Mouse (Mus musculus): ENCODE results near the gene Ttc9.

- TF ChIP-seq POLR2AphosphoS5 (IDR thresholded peaks at IDR 0.05; ENCODE audit: insufficient replicate concordance, low read depth, low read length): no peak
- no peak for TF ChIP-seq CTCF (IDR thresholded peaks at IDR 0.05; ENCODE audit: low read depth, low read length)
- no peak for TF ChIP-seq TAL1 (conservative IDR thresholded peaks at IDR 0.05; ENCODE audit: low read depth, low read length)
- TF ChIP-seq GATA1 (IDR thresholded peaks at IDR 0.05; ENCODE audit: borderline replicate concordance, low read length): no peak
Measured at GRCm38 (mm10) chr12:81658086-81658485, 27.0 kb downstream of the Ttc9 start.

Data from G1E (cell line).